Mouse (Mus musculus): ENCODE results near the gene Gtf2ird2. TPM values are rescaled to one million over a fixed set of nuclear protein-coding genes. Genes with fewer than 3 reads are reported as not detected.

Gtf2ird2 gene
- polyA plus RNA-seq, 1 experiment = 5.6 TPM

- H3K4me1 ChIP-seq (ENCODE audit: control insufficient read depth, insufficient read depth, low read length) = no peaks in the 10 kb centered on the region
- no peak for DNase-seq
- WGBS = 85% methylated on average over 9 of the region's 9 CpGs
- no peak for TF ChIP-seq CTCF (conservative IDR thresholded peaks at IDR 0.05; ENCODE audit: insufficient read depth, insufficient read length, low read depth, low read length)
- no peak for TF ChIP-seq POLR2A (IDR thresholded peaks at IDR 0.05; ENCODE audit: low read depth, low read length)
- no peaks in the 10 kb centered on the region for H3K27me3 ChIP-seq (replicated peaks; ENCODE audit: control insufficient read depth, insufficient read depth, low read length)
- H3K27ac ChIP-seq (ENCODE audit: insufficient read depth, low read depth, low read length) = no peak overlapping the region
- H3K4me3 ChIP-seq (ENCODE audit: insufficient read depth, low read depth, low read length) = no peak overlapping the region
- peaks cover 11% of the 10 kb centered on the region for H3K36me3 ChIP-seq (ENCODE audit: control insufficient read depth, insufficient read depth, low read length)
These were observed 76.3 kb downstream of the Gtf2ird2 start for GRCm38 (mm10) chr5:134260001-134260636.

GRCm38 (mm10) chr5:134265890-134266289 lies 82.1 kb downstream of the Gtf2ird2 start:
- TF ChIP-seq POLR2A (IDR thresholded peaks at IDR 0.05; ENCODE audit: low read depth, low read length) (no peak), CTCF (conservative IDR thresholded peaks at IDR 0.05; ENCODE audit: insufficient read depth, insufficient read length, low read depth, low read length) (no peak)
- 73% methylated on average over 2 of the region's 2 CpGs for WGBS
- Histone ChIP-seq H3K4me3 (ENCODE audit: insufficient read depth, low read depth, low read length) (no peak overlapping the region), H3K27ac (ENCODE audit: insufficient read depth, low read depth, low read length) (no peak overlapping the region), H3K4me1 (ENCODE audit: control insufficient read depth, insufficient read depth, low read length) (peaks cover 4% of the 10 kb centered on the region; the same call in 1 of the 2 replicates), H3K36me3 (ENCODE audit: control insufficient read depth, insufficient read depth, low read length) (peaks cover 8% of the 10 kb centered on the region), H3K27me3 (replicated peaks; ENCODE audit: control insufficient read depth, insufficient read depth, low read length) (no peaks in the 10 kb centered on the region)
- DNase-seq = no peak

GRCm38 (mm10) chr5:134266404-134266803 lies 82.6 kb downstream of the Gtf2ird2 start:
- H3K36me3 ChIP-seq (ENCODE audit: control insufficient read depth, insufficient read depth, low read length) = peaks cover 6% of the 10 kb centered on the region
- no peak overlapping the region for H3K4me3 ChIP-seq (ENCODE audit: insufficient read depth, low read depth, low read length)
- no peaks in the 10 kb centered on the region for H3K27me3 ChIP-seq (replicated peaks; ENCODE audit: control insufficient read depth, insufficient read depth, low read length)
- DNase-seq = peak; percentile 28
- H3K27ac ChIP-seq (ENCODE audit: insufficient read depth, low read depth, low read length) = no peak overlapping the region
- WGBS = 50% methylated on average over 18 of the region's 18 CpGs
- TF ChIP-seq POLR2A (IDR thresholded peaks at IDR 0.05; ENCODE audit: low read depth, low read length) (no peak), CTCF (conservative IDR thresholded peaks at IDR 0.05; ENCODE audit: insufficient read depth, insufficient read length, low read depth, low read length) (no peak)
- H3K4me1 ChIP-seq (ENCODE audit: control insufficient read depth, insufficient read depth, low read length) = peaks cover 9% of the 10 kb centered on the region

GRCm38 (mm10) chr5:134268751-134269150 lies 84.9 kb downstream of the Gtf2ird2 start:
- 89% methylated on average over 8 of the region's 8 CpGs for WGBS
- TF ChIP-seq CTCF (conservative IDR thresholded peaks at IDR 0.05; ENCODE audit: insufficient read depth, insufficient read length, low read depth, low read length) (no peak), POLR2A (IDR thresholded peaks at IDR 0.05; ENCODE audit: low read depth, low read length) (no peak)
- Histone ChIP-seq H3K4me1 (ENCODE audit: control insufficient read depth, insufficient read depth, low read length) (peaks cover 18% of the 10 kb centered on the region), H3K27ac (ENCODE audit: insufficient read depth, low read depth, low read length) (no peak overlapping the region), H3K27me3 (replicated peaks; ENCODE audit: control insufficient read depth, insufficient read depth, low read length) (no peaks in the 10 kb centered on the region), H3K4me3 (ENCODE audit: insufficient read depth, low read depth, low read length) (no peak overlapping the region), H3K36me3 (ENCODE audit: control insufficient read depth, insufficient read depth, low read length) (no peaks in the 10 kb centered on the region; the same call in 1 of the 2 replicates)
- no peak for DNase-seq

- peaks cover 3% of the 10 kb centered on the region; the same call in 1 of the 2 replicates for H3K36me3 ChIP-seq (ENCODE audit: control insufficient read depth, insufficient read depth, low read length)
- H3K27ac ChIP-seq (ENCODE audit: insufficient read depth, low read depth, low read length) = no peak overlapping the region
- peaks cover 22% of the 10 kb centered on the region for H3K4me1 ChIP-seq (ENCODE audit: control insufficient read depth, insufficient read depth, low read length)
- H3K27me3 ChIP-seq (replicated peaks; ENCODE audit: control insufficient read depth, insufficient read depth, low read length) = no peaks in the 10 kb centered on the region
- no peak for TF ChIP-seq CTCF (conservative IDR thresholded peaks at IDR 0.05; ENCODE audit: insufficient read depth, insufficient read length, low read depth, low read length)
- no peak for TF ChIP-seq POLR2A (IDR thresholded peaks at IDR 0.05; ENCODE audit: low read depth, low read length)
- DNase-seq = no peak
- WGBS = 78% methylated on average over 5 of the region's 5 CpGs
- no peak overlapping the region for H3K4me3 ChIP-seq (ENCODE audit: insufficient read depth, low read depth, low read length)
These were observed 85.9 kb downstream of the Gtf2ird2 start for GRCm38 (mm10) chr5:134269751-134270150.

- Histone ChIP-seq H3K27me3 (replicated peaks; ENCODE audit: control insufficient read depth, insufficient read depth, low read length) (no peaks in the 10 kb centered on the region), H3K36me3 (ENCODE audit: control insufficient read depth, insufficient read depth, low read length) (peaks cover 3% of the 10 kb centered on the region; the same call in 1 of the 2 replicates), H3K4me1 (ENCODE audit: control insufficient read depth, insufficient read depth, low read length) (peaks cover 28% of the 10 kb centered on the region), H3K4me3 (ENCODE audit: insufficient read depth, low read depth, low read length) (no peak overlapping the region), H3K27ac (ENCODE audit: insufficient read depth, low read depth, low read length) (peak overlapping the region; percentile 68; the same call in 1 of the 2 replicates)
- no peak for TF ChIP-seq CTCF (conservative IDR thresholded peaks at IDR 0.05; ENCODE audit: insufficient read depth, insufficient read length, low read depth, low read length)
- no peak for TF ChIP-seq POLR2A (IDR thresholded peaks at IDR 0.05; ENCODE audit: low read depth, low read length)
- peak; percentile 62 for DNase-seq
- WGBS = 57% methylated on average over 4 of the region's 4 CpGs
These were observed 86.7 kb downstream of the Gtf2ird2 start for GRCm38 (mm10) chr5:134270566-134270965.

GRCm38 (mm10) chr5:134271421-134271820 lies 87.6 kb downstream of the Gtf2ird2 start:
- WGBS = 53% methylated on average over 11 of the region's 11 CpGs
- Histone ChIP-seq H3K36me3 (ENCODE audit: control insufficient read depth, insufficient read depth, low read length) (peaks cover 3% of the 10 kb centered on the region; the same call in 1 of the 2 replicates), H3K27ac (ENCODE audit: insufficient read depth, low read depth, low read length) (peak overlapping the region; percentile 68)

More at GRCm38 (mm10) chr5:134271421-134271820, 87.6 kb downstream of the Gtf2ird2 start:
- H3K4me3 ChIP-seq (ENCODE audit: insufficient read depth, low read depth, low read length) = no peak overlapping the region
- peak; percentile 89 for DNase-seq
- TF ChIP-seq CTCF (conservative IDR thresholded peaks at IDR 0.05; ENCODE audit: insufficient read depth, insufficient read length, low read depth, low read length) = no peak
- TF ChIP-seq POLR2A (IDR thresholded peaks at IDR 0.05; ENCODE audit: low read depth, low read length) = no peak
- peaks cover 31% of the 10 kb centered on the region for H3K4me1 ChIP-seq (ENCODE audit: control insufficient read depth, insufficient read depth, low read length)
- H3K27me3 ChIP-seq (replicated peaks; ENCODE audit: control insufficient read depth, insufficient read depth, low read length) = no peaks in the 10 kb centered on the region

Measured in kidney, adult 2 months (tissue).